Mouse (Mus musculus): ENCODE results near the gene Ubl4b. TPM values are rescaled to one million over a fixed set of nuclear protein-coding genes. Genes with fewer than 3 reads are reported as not detected.

Ubl4b gene
- total RNA-seq, 2 experiments from 2014 or later, result 0.22 TPM; not detected in 1

- no peak for DNase-seq (ENCODE audit: low spot score in 2 of 2)
Measured at GRCm38 (mm10) chr3:107568721-107569120, 13.8 kb upstream of the Ubl4b start.

- DNase-seq (ENCODE audit: low spot score in 2 of 2), result no peak
Measured at GRCm38 (mm10) chr3:107567766-107568165, 12.9 kb upstream of the Ubl4b start.

DNA sequence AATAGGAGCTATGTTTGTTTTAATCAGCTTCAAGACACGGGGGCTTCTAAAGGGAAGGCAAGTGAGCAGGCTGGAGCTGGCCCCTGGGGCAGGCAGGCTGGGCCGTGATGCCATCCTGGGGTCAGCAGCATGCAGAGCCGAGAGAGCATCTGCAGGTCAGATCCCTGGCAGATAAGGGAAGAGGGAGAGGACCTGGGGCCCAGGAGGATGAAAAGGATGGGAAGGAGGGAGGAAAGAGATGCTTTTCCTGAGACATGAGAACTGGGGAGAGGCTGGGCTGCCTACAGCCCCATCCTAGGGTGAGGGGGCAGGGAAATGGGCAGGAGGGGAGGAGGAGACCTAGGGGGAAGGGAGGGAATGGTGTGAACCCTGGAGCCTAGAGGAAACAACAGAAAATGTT, 10.5 kb upstream of the Ubl4b start:
- no peak for DNase-seq (ENCODE audit: low spot score in 2 of 2)

GRCm38 (mm10) chr3:107563880-107564279, 9.0 kb upstream of the Ubl4b start:
- DNase-seq (ENCODE audit: low spot score in 2 of 2), result no peak

GRCm38 (mm10) chr3:107562591-107562990, 7.7 kb upstream of the Ubl4b start:
- no peak for DNase-seq (ENCODE audit: low spot score in 2 of 2)

DNA sequence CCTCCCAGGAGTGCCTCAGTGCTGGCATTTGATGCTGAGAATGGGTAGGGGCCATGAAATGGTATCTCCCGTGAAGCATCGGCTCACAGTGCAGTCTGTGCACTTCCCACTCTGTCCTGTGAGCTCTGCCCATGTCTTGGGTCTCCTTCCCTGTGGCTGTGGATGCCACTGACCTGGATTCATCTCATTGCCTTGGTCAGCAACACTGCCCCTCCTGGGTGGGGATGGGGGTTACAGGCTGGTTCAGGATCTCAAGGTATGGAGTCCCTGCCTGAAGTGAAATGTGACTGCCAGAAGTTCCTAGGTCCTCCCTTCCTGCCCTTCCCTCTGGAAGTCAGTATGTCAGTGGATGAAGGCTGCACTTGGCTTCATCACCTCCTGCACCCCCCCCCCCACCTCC, 7.2 kb upstream of the Ubl4b start:
- no peak for DNase-seq (ENCODE audit: low spot score in 2 of 2)

DNA sequence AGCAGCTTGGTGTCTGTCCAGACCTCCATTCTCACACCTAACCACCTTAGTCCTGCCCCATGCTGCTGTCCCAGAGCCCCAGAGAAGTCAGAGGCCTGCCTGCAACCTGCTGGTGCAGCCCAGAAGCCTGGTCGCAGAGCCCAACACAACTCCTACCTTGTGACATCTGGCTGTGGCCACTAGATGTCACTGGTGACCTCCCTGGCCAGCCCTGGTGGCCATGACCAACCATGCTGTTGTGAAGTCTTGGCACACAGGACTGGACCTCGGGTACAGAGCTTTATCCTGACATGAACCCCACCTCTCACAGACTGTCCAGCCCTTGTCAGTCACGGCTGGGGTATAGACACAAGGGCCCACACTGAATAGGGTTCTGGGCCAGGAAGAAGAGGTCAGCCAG, 4.3 kb upstream of the Ubl4b start:
- DNase-seq (ENCODE audit: low spot score in 2 of 2), result peak; percentile 33 to 37

DNA sequence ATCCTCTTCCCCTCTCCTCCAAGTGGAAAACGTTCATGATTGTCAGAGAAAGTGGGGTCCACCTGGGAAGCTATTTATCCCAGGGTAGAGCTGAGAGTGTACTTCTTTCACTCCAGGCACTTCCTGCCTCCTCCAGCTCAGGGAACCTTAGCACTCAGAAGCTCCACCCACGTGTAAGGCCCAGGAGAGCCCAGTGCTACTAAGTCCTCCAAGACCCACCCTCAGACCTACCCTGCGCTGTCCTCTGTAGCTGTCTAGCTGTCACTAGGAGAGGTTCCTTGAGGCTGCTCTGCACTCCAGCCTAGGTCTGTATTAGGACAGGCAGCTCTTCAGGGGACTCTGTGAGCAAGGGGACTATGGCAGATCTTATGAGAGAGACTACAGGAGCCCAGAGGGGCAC, 3.9 kb upstream of the Ubl4b start:
- no peak for DNase-seq (ENCODE audit: low spot score in 2 of 2)

DNA sequence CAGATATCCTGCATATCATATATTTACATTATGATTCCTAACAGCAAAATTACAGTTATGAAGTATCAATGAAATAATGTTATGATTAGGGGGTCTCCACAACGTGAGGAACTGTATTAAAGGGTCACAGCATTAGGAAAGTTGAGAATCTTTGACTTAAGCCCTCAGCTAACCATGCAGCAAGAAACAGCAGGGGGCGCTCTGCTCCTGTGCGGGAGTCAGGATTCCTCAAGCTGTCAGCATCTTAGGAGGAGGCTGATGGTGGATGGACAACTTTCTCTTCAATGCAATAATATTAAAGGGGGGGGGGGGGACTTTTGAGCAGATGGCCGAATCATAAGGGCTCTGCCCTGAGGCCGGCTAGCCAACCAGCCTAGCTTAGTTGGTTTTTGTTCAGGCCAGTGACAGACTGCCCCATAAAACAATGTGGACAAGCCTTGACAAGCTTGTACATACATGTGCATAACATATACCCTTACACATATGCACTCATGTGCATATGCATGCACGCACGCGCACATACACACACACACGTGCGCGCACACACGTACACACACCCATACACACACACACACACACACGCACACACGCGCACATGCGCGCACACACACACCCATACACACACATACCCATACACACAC, 4.3 kb downstream of the Ubl4b start:
- DNase-seq (ENCODE audit: low spot score in 2 of 2), result no peak

DNA sequence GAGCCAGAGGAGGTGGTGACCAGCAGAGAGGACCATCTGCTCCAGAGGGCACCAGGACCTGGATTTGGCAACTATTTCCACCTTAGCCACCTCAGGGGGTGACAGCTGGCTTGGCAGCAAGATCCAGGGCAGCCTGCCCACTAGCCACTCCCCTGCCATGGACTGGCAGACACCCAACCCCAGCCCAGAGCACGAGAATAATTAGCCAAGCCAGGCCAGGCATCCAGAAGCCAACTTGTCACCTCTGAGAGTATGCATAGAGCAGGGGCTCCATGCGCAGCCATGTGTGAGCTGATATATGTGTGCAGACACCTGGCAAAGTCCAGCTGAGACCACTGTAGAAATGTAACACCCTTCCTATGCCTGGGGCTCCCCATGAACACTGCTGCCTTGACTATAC, 7.9 kb downstream of the Ubl4b start:
- no peak for DNase-seq (ENCODE audit: low spot score in 2 of 2)

DNA sequence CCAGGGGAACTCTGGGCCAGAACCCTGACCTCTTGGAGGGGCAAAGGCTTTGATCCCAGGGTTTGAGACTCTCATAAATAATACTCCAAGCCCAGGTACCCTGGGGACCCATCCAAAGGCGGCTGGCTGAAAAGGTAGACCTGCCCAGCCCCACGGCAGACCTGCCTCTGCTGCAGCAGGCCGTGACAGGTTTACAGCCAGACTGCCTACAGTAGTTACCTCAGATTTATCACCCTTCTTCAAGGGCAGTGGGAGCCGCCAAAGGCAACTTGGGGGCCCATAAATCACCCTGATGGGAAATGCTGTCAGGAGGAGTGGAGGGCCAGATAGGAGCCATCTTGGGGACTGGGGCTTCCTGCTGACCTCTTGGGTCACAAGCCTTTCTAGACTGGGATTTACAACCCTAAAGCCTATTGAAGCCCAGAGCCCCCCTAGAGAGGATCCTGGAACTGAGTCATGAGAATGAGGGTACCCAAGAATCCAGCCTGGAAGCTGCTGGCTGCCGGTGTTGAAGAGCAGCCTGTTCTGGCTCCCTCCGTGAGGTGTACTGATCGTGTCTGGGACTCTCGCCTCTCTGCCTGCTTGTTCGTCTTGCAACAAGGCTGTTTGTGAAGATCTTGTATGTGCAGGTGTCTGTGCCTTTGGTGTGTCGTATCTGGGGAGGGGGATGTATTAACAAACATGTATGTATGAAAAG, 9.0 kb downstream of the Ubl4b start:
- no peak for DNase-seq (ENCODE audit: low spot score in 2 of 2)

GRCm38 (mm10) chr3:107545278-107545677, 9.6 kb downstream of the Ubl4b start:
- DNase-seq (ENCODE audit: low spot score in 2 of 2), result no peak

GRCm38 (mm10) chr3:107543158-107544080, 11.5 kb downstream of the Ubl4b start:
- DNase-seq (ENCODE audit: low spot score in 2 of 2), result no peak

DNA sequence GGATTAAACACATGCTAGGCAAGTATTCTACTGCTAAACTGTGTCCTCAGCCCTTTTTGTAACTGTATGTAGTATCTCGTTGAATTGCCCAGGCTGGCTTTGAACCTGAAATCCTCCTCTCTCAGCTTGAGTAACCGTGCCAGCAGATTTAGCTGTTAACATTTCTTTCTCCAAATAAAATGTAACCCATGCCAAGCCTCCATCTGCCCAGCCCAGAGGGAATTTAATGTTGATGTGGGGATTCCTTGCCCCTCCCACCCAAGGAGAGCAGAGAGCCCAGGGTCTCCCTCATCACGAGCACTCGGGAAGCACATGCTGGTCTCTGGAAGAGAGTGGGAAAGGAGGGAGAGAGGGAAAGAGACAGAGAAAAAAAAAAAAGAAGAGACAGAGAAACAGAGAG, 12.3 kb downstream of the Ubl4b start:
- no peak for DNase-seq (ENCODE audit: low spot score in 2 of 2)

- no peak for DNase-seq (ENCODE audit: low spot score in 2 of 2)
Measured at GRCm38 (mm10) chr3:107537504-107537889, 17.4 kb downstream of the Ubl4b start.

DNA sequence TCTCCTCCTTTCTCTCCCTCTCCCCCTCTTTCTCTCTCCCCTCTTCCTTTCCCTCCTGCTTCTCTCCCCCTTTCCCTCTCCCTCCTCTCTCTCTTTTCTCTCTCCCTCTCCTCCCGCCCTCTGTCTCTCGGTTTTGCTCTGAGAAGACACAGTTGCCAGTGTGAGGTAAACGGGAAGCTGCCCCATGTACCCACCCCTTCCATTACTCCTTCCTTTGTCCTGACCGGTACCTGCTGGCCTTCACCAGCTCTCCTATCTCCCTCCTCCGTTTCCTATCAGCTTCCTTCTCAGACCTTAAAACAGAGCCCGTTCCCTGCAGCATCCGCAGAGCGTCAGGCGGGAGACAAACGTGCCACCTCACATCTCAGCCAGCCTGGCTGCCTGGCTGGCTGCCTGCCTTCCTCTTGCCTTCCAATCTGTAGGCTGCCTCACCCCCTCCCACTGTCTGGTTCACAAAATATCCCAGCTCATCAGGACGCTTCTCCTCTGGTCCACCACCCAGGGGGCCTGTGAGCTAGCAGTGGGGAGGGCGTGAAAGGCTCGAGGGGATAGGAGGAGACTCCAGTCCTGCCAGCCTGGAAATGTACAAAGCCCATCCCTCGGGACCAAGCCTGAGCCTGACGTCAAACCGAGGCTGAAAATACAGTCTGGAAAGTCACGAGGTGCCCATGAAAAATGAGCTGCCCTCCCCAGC, 17.9 kb downstream of the Ubl4b start:
- no peak for DNase-seq (ENCODE audit: low spot score in 2 of 2)

GRCm38 (mm10) chr3:107534951-107535350, 19.9 kb downstream of the Ubl4b start:
- DNase-seq (ENCODE audit: low spot score in 2 of 2), result no peak

GRCm38 (mm10) chr3:107533532-107533931, 21.3 kb downstream of the Ubl4b start:
- no peak for DNase-seq (ENCODE audit: low spot score in 2 of 2)

GRCm38 (mm10) chr3:107530581-107530980, 24.3 kb downstream of the Ubl4b start:
- DNase-seq (ENCODE audit: low spot score in 2 of 2), result no peak

DNA sequence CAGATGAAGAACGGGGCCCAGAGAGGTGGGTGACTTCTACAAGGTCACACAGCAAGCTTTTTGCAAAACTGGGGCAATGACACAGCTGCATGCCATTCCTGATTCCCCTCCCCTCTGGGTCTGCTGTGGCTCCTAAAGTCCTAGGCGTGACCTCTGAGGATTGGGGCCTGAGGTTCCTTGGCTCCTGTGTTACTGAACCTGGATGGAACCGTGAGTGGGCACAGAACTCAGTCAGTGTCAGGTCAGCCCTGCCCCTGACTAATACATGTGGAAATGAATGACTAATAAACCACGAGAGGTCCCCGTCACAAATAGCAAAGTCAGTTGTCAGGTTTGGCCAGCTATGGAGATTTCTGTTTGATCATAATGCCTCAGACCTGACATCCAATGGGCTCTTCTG, 25.7 kb downstream of the Ubl4b start:
- no peak for DNase-seq (ENCODE audit: low spot score in 2 of 2)

DNA sequence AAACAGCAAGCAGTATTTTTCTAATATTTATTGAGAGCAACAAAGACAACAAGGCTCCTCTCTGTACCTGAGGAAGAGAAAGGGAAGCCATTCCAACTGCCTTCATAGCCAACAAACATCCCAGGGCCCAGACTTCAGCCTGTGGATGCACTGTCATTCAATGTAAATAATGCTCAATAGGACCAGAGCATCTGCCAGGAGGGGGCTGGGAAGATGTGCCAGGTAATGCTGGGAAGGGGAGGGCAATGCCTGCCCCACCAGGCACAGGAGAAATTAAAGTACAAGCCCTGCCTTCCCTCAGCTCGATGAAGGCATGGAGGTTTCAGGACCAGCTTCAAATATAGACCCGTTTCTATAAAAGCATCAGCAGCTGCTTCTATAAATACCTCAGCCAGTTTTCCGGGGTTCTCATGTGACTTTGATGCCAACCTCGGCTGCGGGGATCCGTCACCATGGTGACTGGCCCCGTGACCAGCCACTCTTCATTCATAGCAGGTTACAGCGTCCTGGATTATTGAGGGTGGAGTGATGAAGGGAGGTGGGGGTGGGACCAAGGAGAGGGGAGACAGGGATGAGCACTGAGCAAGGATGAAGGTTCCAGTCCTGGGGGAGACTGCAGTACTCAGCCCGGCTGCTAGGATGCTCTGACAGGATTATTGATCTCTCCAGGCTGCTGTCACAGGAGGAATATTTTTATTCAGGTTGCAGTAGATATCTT, 26.3 kb downstream of the Ubl4b start:
- no peak for DNase-seq (ENCODE audit: low spot score in 2 of 2)

Measured in adrenal gland, postnatal 4 days (tissue).